Mouse (Mus musculus): ENCODE results near the gene Slc39a10. TPM values are rescaled to one million over a fixed set of nuclear protein-coding genes. Genes with fewer than 3 reads are reported as not detected.

The Slc39a10 gene
- polyA plus RNA-seq, 2 experiments = 35.6 to 53.7 TPM

GRCm38 (mm10) chr1:46869788-46870187 is 22.9 kb downstream of the Slc39a10 start:
- Histone ChIP-seq H3K9ac (ENCODE audit: low read depth, low read length, severe bottlenecking) (no peak overlapping the region), H3K27ac (replicated peaks; ENCODE audit: low read depth, low read length) (no peak overlapping the region), H3K27me3 (ENCODE audit: control insufficient read depth, insufficient read depth, low read length) (no peaks in the 10 kb centered on the region), H3K4me2 (replicated peaks; ENCODE audit: low read depth, low read length, severe bottlenecking) (no peak overlapping the region), H3K36me3 (ENCODE audit: control insufficient read depth, insufficient read depth, low read length) (no peaks in the 10 kb centered on the region), H3K4me3 (replicated peaks; ENCODE audit: low read length) (no peak overlapping the region), H3K9me3 (ENCODE audit: control insufficient read depth, low read length) (no peaks in the 10 kb centered on the region), H3K4me1 (ENCODE audit: control insufficient read depth, insufficient read depth, low read length) (no peaks in the 10 kb centered on the region)
- TF ChIP-seq POLR2A (IDR thresholded peaks at IDR 0.05; ENCODE audit: borderline replicate concordance, extremely low read depth, insufficient read depth, insufficient read length) = no peak
- DNase-seq (ENCODE audit: low spot score) = no peak
- ATAC-seq (ENCODE audit: low FRiP score, low read depth) = no peak

GRCm38 (mm10) chr1:46864175-46864885 is 28.3 kb downstream of the Slc39a10 start:
- H3K27me3 ChIP-seq (ENCODE audit: control insufficient read depth, insufficient read depth, low read length) = no peaks in the 10 kb centered on the region
- H3K9ac ChIP-seq (ENCODE audit: low read depth, low read length, severe bottlenecking) = no peak overlapping the region
- WGBS = 74% methylated on average over 7 of the region's 7 CpGs
- no peak for DNase-seq (ENCODE audit: low spot score)
- H3K4me1 ChIP-seq (ENCODE audit: control insufficient read depth, insufficient read depth, low read length) = no peaks in the 10 kb centered on the region
- no peak overlapping the region for H3K4me2 ChIP-seq (replicated peaks; ENCODE audit: low read depth, low read length, severe bottlenecking)
- no peak for TF ChIP-seq POLR2A (IDR thresholded peaks at IDR 0.05; ENCODE audit: borderline replicate concordance, extremely low read depth, insufficient read depth, insufficient read length)
- no peak overlapping the region for H3K27ac ChIP-seq (replicated peaks; ENCODE audit: low read depth, low read length)
- no peak for ATAC-seq (ENCODE audit: low FRiP score, low read depth)
- H3K4me3 ChIP-seq (replicated peaks; ENCODE audit: low read length) = no peak overlapping the region
- no peaks in the 10 kb centered on the region for H3K9me3 ChIP-seq (ENCODE audit: control insufficient read depth, low read length)
- H3K36me3 ChIP-seq (ENCODE audit: control insufficient read depth, insufficient read depth, low read length) = no peaks in the 10 kb centered on the region

GRCm38 (mm10) chr1:46863434-46863833 is 29.2 kb downstream of the Slc39a10 start:
- WGBS = 78% methylated on average over 2 of the region's 2 CpGs
- TF ChIP-seq POLR2A (IDR thresholded peaks at IDR 0.05; ENCODE audit: borderline replicate concordance, extremely low read depth, insufficient read depth, insufficient read length) = no peak
- no peak for DNase-seq (ENCODE audit: low spot score)

GRCm38 (mm10) chr1:46860082-46860481 is 32.6 kb downstream of the Slc39a10 start:
- Histone ChIP-seq H3K4me3 (replicated peaks; ENCODE audit: low read length) (no peak overlapping the region), H3K9ac (ENCODE audit: low read depth, low read length, severe bottlenecking) (no peak overlapping the region), H3K4me1 (ENCODE audit: control insufficient read depth, insufficient read depth, low read length) (no peaks in the 10 kb centered on the region), H3K4me2 (replicated peaks; ENCODE audit: low read depth, low read length, severe bottlenecking) (no peak overlapping the region), H3K36me3 (ENCODE audit: control insufficient read depth, insufficient read depth, low read length) (no peaks in the 10 kb centered on the region), H3K27me3 (ENCODE audit: control insufficient read depth, insufficient read depth, low read length) (no peaks in the 10 kb centered on the region), H3K27ac (replicated peaks; ENCODE audit: low read depth, low read length) (no peak overlapping the region), H3K9me3 (ENCODE audit: control insufficient read depth, low read length) (no peaks in the 10 kb centered on the region)
- 68% methylated on average over 1 of the region's 1 CpGs for WGBS
- TF ChIP-seq POLR2A (IDR thresholded peaks at IDR 0.05; ENCODE audit: borderline replicate concordance, extremely low read depth, insufficient read depth, insufficient read length) = no peak
- no peak for ATAC-seq (ENCODE audit: low FRiP score, low read depth)
- no peak for DNase-seq (ENCODE audit: low spot score)

More at GRCm38 (mm10) chr1:46863434-46863833, 29.2 kb downstream of the Slc39a10 start:
- no peak overlapping the region for H3K27ac ChIP-seq (replicated peaks; ENCODE audit: low read depth, low read length)
- H3K27me3 ChIP-seq (ENCODE audit: control insufficient read depth, insufficient read depth, low read length) = no peaks in the 10 kb centered on the region
- H3K9ac ChIP-seq (ENCODE audit: low read depth, low read length, severe bottlenecking) = no peak overlapping the region
- no peaks in the 10 kb centered on the region for H3K4me1 ChIP-seq (ENCODE audit: control insufficient read depth, insufficient read depth, low read length)
- H3K9me3 ChIP-seq (ENCODE audit: control insufficient read depth, low read length) = no peaks in the 10 kb centered on the region
- H3K36me3 ChIP-seq (ENCODE audit: control insufficient read depth, insufficient read depth, low read length) = no peaks in the 10 kb centered on the region
- H3K4me2 ChIP-seq (replicated peaks; ENCODE audit: low read depth, low read length, severe bottlenecking) = no peak overlapping the region
- no peak overlapping the region for H3K4me3 ChIP-seq (replicated peaks; ENCODE audit: low read length)
- no peak for ATAC-seq (ENCODE audit: low FRiP score, low read depth)

GRCm38 (mm10) chr1:46858579-46858978 is 34.1 kb downstream of the Slc39a10 start:
- H3K9me3 ChIP-seq (ENCODE audit: control insufficient read depth, low read length) = no peaks in the 10 kb centered on the region
- no peak overlapping the region for H3K9ac ChIP-seq (ENCODE audit: low read depth, low read length, severe bottlenecking)
- 69% methylated on average over 5 of the region's 5 CpGs for WGBS
- no peak for DNase-seq (ENCODE audit: low spot score)
- no peaks in the 10 kb centered on the region for H3K36me3 ChIP-seq (ENCODE audit: control insufficient read depth, insufficient read depth, low read length)
- no peak overlapping the region for H3K4me3 ChIP-seq (replicated peaks; ENCODE audit: low read length)
- no peaks in the 10 kb centered on the region for H3K27me3 ChIP-seq (ENCODE audit: control insufficient read depth, insufficient read depth, low read length)
- H3K4me2 ChIP-seq (replicated peaks; ENCODE audit: low read depth, low read length, severe bottlenecking) = no peak overlapping the region
- no peak for TF ChIP-seq POLR2A (IDR thresholded peaks at IDR 0.05; ENCODE audit: borderline replicate concordance, extremely low read depth, insufficient read depth, insufficient read length)
- no peak for ATAC-seq (ENCODE audit: low FRiP score, low read depth)
- H3K27ac ChIP-seq (replicated peaks; ENCODE audit: low read depth, low read length) = no peak overlapping the region
- H3K4me1 ChIP-seq (ENCODE audit: control insufficient read depth, insufficient read depth, low read length) = 0 out of 2 replicates have a peak, but pooled peaks cover 6% of the 10 kb centered on the region

Data from limb, embryonic 14.5 days (tissue).